Mouse (Mus musculus) C2C12 (cell line): ENCODE results near the gene Etfa.

ENCODE experiments used
- CTCF ChIP-seq: IDR thresholded peaks from one replicate; pipeline ENCODE4 v1.5.1; 2011; ENCODE audit not compliant: control insufficient read depth, insufficient read depth, insufficient read length
- FOSL1 ChIP-seq: IDR thresholded peaks from one replicate; pipeline ENCODE4 v1.8.0; 2011; ENCODE audit warnings: mild to moderate bottlenecking, low read length; ENCODE audit not compliant: poor library complexity, insufficient read depth, severe bottlenecking
- MAX ChIP-seq: IDR thresholded peaks from one replicate; pipeline ENCODE4 v1.6.1; 2011; ENCODE audit warnings: mild to moderate bottlenecking, control low read depth
- MYOD1 ChIP-seq: IDR thresholded peaks from one replicate; pipeline ENCODE4 v1.6.1; 2011; ENCODE audit warnings: low read depth; ENCODE audit not compliant: control insufficient read depth, insufficient read length

- no peak for TF ChIP-seq CTCF
- no peak for TF ChIP-seq MYOD1
- TF ChIP-seq FOSL1: no peak
- TF ChIP-seq MAX: no peak
These were observed 43.6 kb downstream of the Etfa start for GRCm38 (mm10) chr9:55468397-55468796.
